In the genomic region with DNA sequence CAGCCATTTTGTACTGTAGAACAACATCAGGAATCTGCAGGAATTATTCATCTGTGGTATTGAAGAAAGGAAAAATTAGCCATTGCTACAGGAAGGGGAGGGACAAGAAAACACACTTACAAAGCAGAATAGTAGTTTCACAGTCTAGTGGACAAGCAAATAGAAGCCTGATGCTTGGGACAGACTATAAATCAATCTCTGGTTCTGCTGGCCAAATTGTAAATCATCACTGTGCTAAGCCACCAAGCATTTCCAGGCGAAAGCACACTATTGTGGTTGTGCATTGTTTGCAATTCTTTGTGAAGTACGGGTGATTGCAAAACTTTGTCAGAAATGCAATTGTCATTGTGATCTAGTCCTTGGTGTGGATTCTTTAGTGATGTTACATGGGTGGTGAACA, we compare ENCODE assay signal across 23 mouse cellular contexts.
"Had no signal": no experiment of that assay in that cellular context is flagged by ENCODE, and none has a peak within 500 bp of the region (broad histone marks: within the 10 kb centered on the region; RNA-seq: fewer than 3 reads in every experiment).

No protein-coding gene starts in this region.

- H3K4me1 ChIP-seq: heart, embryonic 13.5 days; heart, embryonic 15.5 days; limb, embryonic 13.5 days; liver, embryonic 12.5 days had no signal

- H3K27me3 ChIP-seq: heart, embryonic 13.5 days; heart, embryonic 15.5 days; hindbrain, embryonic 13.5 days; hindbrain, embryonic 15.5 days; limb, embryonic 13.5 days; limb, embryonic 15.5 days; liver, embryonic 12.5 days had no signal

- H3K4me2 ChIP-seq: heart, embryonic 11.5 days; heart, embryonic 13.5 days; heart, embryonic 15.5 days; hindbrain, embryonic 13.5 days; hindbrain, embryonic 15.5 days; limb, embryonic 13.5 days; limb, embryonic 15.5 days; liver, embryonic 12.5 days had no signal

- ATAC-seq: hindbrain, postnatal 0 days; intestine, embryonic 16.5 days; liver, embryonic 12.5 days had no signal

- DNase-seq: gastrocnemius, postnatal 14 days; gastrocnemius, postnatal 36 days; heart, adult 18-20 months; heart, postnatal 14 days; heart, postnatal 36 days; kidney, adult 11 months; kidney, adult 8-10 months; kidney, postnatal 14 days; kidney, postnatal 36 days; layer of hippocampus, adult 9-11 months; layer of hippocampus, postnatal 36 days; left cerebral cortex, postnatal 4 days had no signal

- H3K4me3 ChIP-seq: heart, embryonic 13.5 days; heart, embryonic 15.5 days; hindbrain, embryonic 13.5 days; hindbrain, embryonic 15.5 days; limb, embryonic 13.5 days; limb, embryonic 15.5 days; liver, embryonic 12.5 days had no signal

- H3K36me3 ChIP-seq: heart, embryonic 13.5 days; heart, embryonic 15.5 days; hindbrain, embryonic 13.5 days; hindbrain, embryonic 15.5 days; limb, embryonic 13.5 days; limb, embryonic 15.5 days; liver, embryonic 12.5 days had no signal

- H3K9ac ChIP-seq: heart, embryonic 13.5 days; heart, embryonic 15.5 days; hindbrain, embryonic 13.5 days; hindbrain, embryonic 15.5 days; limb, embryonic 13.5 days; limb, embryonic 15.5 days; liver, embryonic 12.5 days; liver, embryonic 14.5 days had no signal

- H3K27ac ChIP-seq: heart, embryonic 13.5 days; heart, embryonic 15.5 days; hindbrain, embryonic 13.5 days; hindbrain, embryonic 15.5 days; hindbrain, postnatal 0 days; limb, embryonic 13.5 days; limb, embryonic 15.5 days; liver, embryonic 12.5 days; liver, embryonic 14.5 days had no signal

- H3K9me3 ChIP-seq: heart, embryonic 13.5 days; heart, embryonic 15.5 days; hindbrain, embryonic 13.5 days; hindbrain, embryonic 15.5 days; limb, embryonic 13.5 days; limb, embryonic 15.5 days; liver, embryonic 12.5 days had no signal
